Mouse (Mus musculus): ENCODE data around the gene Col11a1. TPM values are rescaled to one million over a fixed set of nuclear protein-coding genes. Genes with fewer than 3 reads are reported as not detected.

Col11a1 gene
- 11.0 and 11.6 TPM in 2 replicates for polyA plus RNA-seq (2015; fragmentation: Nextera tagmentation; extraction: Ambion mirVana)

DNA sequence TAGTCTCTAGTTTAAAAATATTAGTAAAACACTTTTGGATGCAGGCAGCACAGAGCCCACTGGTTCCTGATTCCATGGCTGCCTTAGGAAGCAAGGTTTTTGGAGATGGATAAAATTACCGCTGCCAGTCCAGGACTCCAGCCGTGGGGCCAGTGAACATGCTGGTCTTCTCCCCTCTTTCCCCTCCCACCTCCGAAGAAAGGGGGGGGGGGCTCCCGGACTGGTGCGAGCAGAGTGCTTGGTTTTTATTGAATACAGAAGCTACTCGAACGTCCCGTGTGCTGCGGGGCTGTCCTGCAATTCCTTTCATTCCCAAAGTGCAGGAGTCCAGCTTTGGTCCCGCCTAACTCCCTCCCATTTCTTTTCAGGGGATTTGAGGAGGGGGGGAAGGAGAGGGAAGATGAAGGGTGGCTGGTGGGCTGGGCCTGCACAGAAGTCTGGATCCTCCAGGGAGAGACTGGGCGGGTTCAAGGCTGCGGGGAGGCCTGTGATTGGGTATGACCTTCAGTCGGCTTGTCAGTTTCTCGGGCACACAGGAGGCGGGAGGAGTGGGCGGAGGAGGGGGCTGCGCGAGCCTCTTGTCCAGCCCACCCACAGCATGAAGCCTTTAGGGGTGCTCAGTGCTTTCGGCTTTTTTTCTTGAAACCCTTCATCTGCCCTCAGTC lies at the start of gene Col11a1:
TSS of gene Col11a1 (plus strand) at position 570 of the 665 bp plus-strand sequence.
- Histone ChIP-seq H3K4me3 (ENCODE audit: low read depth, low read length) (peak within 1 kb of the TSS; percentile 73), H3K9ac (ENCODE audit: low read depth, low read length) (peak within 1 kb of the TSS; percentile 74), H3K27me3 (ENCODE audit: control insufficient read depth, insufficient read depth, low read depth, low read length) (no peaks in the 10 kb centered on the region), H3K4me1 (ENCODE audit: control insufficient read depth, insufficient read depth, low read length) (peaks cover 8% of the 10 kb centered on the region; the same call in 1 of the 2 replicates), H3K9me3 (replicated peaks; ENCODE audit: control insufficient read depth, low read length, poor library complexity, severe bottlenecking) (no peaks in the 10 kb centered on the region), H3K4me2 (ENCODE audit: low read length) (peak within 1 kb of the TSS; percentile 99), H3K27ac (ENCODE audit: low read length) (no peak within 1 kb of the TSS), H3K36me3 (ENCODE audit: control insufficient read depth, insufficient read depth, low read length) (no peaks in the 10 kb centered on the region)
- peak; percentile 99 for ATAC-seq
- WGBS: 0% methylated on average over 18 of the region's 19 CpGs

DNA sequence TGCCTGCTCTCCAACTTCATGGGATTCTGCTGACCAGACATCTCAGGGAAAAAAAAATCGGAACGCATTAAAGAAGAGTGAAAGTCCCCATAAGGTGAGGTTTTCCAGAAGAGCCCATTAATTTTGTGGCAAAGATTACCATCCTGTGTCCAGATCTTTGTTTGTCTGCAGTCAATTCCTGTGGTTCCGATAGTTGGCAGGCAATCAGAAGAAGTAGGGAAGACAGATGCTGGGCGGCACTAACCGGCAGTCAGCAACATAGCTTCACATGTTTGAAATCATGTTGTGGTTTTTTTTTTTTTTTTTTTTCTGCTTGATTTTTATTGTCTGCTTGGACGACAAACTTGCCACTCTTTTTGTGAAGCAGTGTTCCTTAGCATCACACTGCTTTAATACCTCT lies 39.4 kb upstream of the Col11a1 start:
- H3K9ac ChIP-seq (ENCODE audit: low read depth, low read length): no peak overlapping the region
- WGBS: 79% methylated on average over 6 of the region's 6 CpGs
- no peak overlapping the region for H3K4me3 ChIP-seq (ENCODE audit: low read depth, low read length)
- no peak overlapping the region for H3K4me2 ChIP-seq (ENCODE audit: low read length)
- H3K36me3 ChIP-seq (ENCODE audit: control insufficient read depth, insufficient read depth, low read length): no peaks in the 10 kb centered on the region
- no peaks in the 10 kb centered on the region for H3K9me3 ChIP-seq (replicated peaks; ENCODE audit: control insufficient read depth, low read length, poor library complexity, severe bottlenecking)
- ATAC-seq: no peak
- H3K27ac ChIP-seq (ENCODE audit: low read length): no peak overlapping the region
- H3K27me3 ChIP-seq (ENCODE audit: control insufficient read depth, insufficient read depth, low read depth, low read length): no peaks in the 10 kb centered on the region
- no peaks in the 10 kb centered on the region for H3K4me1 ChIP-seq (ENCODE audit: control insufficient read depth, insufficient read depth, low read length)

DNA sequence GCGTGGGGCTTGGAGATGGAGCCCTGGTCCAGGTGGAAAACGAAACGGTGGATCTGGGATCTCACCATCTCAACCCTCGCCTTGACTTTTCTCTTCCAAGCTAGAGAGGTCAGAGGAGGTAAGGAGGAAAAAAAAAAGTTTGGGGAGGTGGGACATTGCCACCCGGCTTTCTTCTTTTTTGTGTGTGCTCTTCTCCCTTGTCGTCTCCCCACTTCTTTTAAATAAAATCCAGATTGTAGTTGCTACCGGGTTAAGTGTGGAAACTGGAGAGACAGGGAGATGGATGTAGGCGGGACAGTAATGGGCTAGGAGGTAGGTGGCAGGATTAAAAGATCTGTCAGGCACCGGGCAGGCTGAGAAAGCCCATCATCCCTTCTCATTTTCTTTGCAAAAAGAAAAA lies 546 bp downstream of the Col11a1 start:
- Histone ChIP-seq H3K4me3 (ENCODE audit: low read depth, low read length) (peak overlapping the region; percentile 73), H3K9ac (ENCODE audit: low read depth, low read length) (peak overlapping the region; percentile 74), H3K36me3 (ENCODE audit: control insufficient read depth, insufficient read depth, low read length) (no peaks in the 10 kb centered on the region), H3K4me2 (ENCODE audit: low read length) (peak overlapping the region; percentile 99), H3K9me3 (replicated peaks; ENCODE audit: control insufficient read depth, low read length, poor library complexity, severe bottlenecking) (no peaks in the 10 kb centered on the region), H3K27ac (ENCODE audit: low read length) (no peak overlapping the region), H3K4me1 (ENCODE audit: control insufficient read depth, insufficient read depth, low read length) (peaks cover 8% of the 10 kb centered on the region; the same call in 1 of the 2 replicates), H3K27me3 (ENCODE audit: control insufficient read depth, insufficient read depth, low read depth, low read length) (no peaks in the 10 kb centered on the region)
- WGBS: under 1% methylated on average over 9 of the region's 9 CpGs
- no peak for ATAC-seq

DNA sequence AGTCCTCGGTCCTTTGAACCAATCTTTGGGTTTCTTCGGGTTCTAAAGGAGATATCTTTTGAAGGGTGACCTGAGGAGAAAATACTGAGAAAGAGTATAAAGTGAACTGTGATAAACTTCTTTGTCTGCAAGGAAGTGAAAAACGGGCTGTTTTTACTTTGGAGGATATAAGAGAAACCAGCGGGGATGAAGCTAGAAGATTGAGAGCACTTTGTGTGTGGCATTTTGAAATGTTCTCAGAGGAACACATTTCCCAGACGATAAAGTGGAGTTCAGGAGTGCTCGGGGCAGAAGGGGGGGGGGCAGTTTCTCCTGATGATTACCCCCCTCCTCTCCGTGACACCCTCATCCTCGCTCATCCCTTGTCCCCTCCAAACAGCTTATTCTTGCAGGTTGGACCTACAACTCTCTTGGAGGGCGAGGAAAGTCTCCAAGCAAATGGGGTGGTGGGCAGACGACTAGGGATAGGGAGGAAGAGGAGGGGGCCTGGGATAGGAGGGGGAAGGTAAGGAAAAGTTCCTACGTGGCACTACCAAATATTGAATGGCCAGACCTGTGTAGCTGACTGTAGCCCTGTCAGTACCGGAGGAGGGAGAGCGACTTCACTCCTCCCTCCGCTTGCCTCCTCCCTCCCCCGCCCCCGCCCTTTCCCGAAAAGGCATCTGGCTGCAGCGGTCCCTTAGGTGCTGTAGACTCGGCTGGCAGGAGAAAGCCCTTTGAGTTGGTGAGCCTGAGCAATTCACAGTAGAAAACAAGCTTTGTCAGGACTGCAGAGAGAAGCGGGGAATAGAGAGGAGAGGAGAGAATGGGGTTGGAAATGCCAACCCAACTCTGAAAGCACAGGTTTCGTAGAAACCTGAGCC lies 1.2 kb downstream of the Col11a1 start:
- no peaks in the 10 kb centered on the region for H3K9me3 ChIP-seq (replicated peaks; ENCODE audit: control insufficient read depth, low read length, poor library complexity, severe bottlenecking)
- WGBS: under 1% methylated on average over 21 of the region's 21 CpGs
- H3K4me1 ChIP-seq (ENCODE audit: control insufficient read depth, insufficient read depth, low read length): peaks cover 8% of the 10 kb centered on the region; the same call in 1 of the 2 replicates
- peak overlapping the region; percentile 73 for H3K4me3 ChIP-seq (ENCODE audit: low read depth, low read length)
- peak; percentile 41 for ATAC-seq
- H3K27ac ChIP-seq (ENCODE audit: low read length): peak overlapping the region; percentile 33; the same call in 1 of the 2 replicates
- H3K27me3 ChIP-seq (ENCODE audit: control insufficient read depth, insufficient read depth, low read depth, low read length): no peaks in the 10 kb centered on the region
- peak overlapping the region; percentile 74 for H3K9ac ChIP-seq (ENCODE audit: low read depth, low read length)
- no peaks in the 10 kb centered on the region for H3K36me3 ChIP-seq (ENCODE audit: control insufficient read depth, insufficient read depth, low read length)
- H3K4me2 ChIP-seq (ENCODE audit: low read length): peak overlapping the region; percentile 99

DNA sequence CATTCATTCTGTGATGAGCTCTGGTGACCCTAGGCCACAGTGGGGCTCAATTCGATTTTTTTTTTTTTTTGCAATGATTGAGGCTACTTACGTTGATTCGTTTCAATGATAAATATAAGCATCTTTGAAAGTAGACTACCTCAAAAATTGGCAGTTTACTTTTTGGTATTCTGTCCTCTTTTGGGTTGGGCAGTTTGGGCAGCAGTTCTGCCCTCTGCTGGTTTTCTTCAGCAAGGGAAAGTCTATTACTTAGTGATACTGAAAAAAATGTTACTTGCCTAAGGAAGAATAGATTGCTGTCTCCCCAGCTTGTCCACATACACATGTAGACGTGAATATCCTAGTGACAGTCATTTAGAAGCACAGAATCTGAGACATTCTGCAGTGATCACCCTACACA lies 2.0 kb downstream of the Col11a1 start:
- WGBS: under 1% methylated on average over 4 of the region's 4 CpGs
- Histone ChIP-seq H3K4me1 (ENCODE audit: control insufficient read depth, insufficient read depth, low read length) (peaks cover 8% of the 10 kb centered on the region; the same call in 1 of the 2 replicates), H3K4me2 (ENCODE audit: low read length) (peak overlapping the region; percentile 99), H3K4me3 (ENCODE audit: low read depth, low read length) (peak overlapping the region; percentile 73), H3K27me3 (ENCODE audit: control insufficient read depth, insufficient read depth, low read depth, low read length) (no peaks in the 10 kb centered on the region), H3K27ac (ENCODE audit: low read length) (no peak overlapping the region), H3K9me3 (replicated peaks; ENCODE audit: control insufficient read depth, low read length, poor library complexity, severe bottlenecking) (no peaks in the 10 kb centered on the region), H3K36me3 (ENCODE audit: control insufficient read depth, insufficient read depth, low read length) (no peaks in the 10 kb centered on the region), H3K9ac (ENCODE audit: low read depth, low read length) (peak overlapping the region; percentile 74)
- ATAC-seq: peak; percentile 25; the same call in 1 of the 2 replicates

GRCm38 (mm10) chr3:114052406-114052805 lies 22.1 kb downstream of the Col11a1 start:
- no peak overlapping the region for H3K4me3 ChIP-seq (ENCODE audit: low read depth, low read length)
- ATAC-seq: no peak
- no peaks in the 10 kb centered on the region for H3K36me3 ChIP-seq (ENCODE audit: control insufficient read depth, insufficient read depth, low read length)
- H3K9me3 ChIP-seq (replicated peaks; ENCODE audit: control insufficient read depth, low read length, poor library complexity, severe bottlenecking): no peaks in the 10 kb centered on the region
- H3K27me3 ChIP-seq (ENCODE audit: control insufficient read depth, insufficient read depth, low read depth, low read length): no peaks in the 10 kb centered on the region
- H3K27ac ChIP-seq (ENCODE audit: low read length): no peak overlapping the region
- no peaks in the 10 kb centered on the region for H3K4me1 ChIP-seq (ENCODE audit: control insufficient read depth, insufficient read depth, low read length)
- H3K4me2 ChIP-seq (ENCODE audit: low read length): no peak overlapping the region
- H3K9ac ChIP-seq (ENCODE audit: low read depth, low read length): no peak overlapping the region

DNA sequence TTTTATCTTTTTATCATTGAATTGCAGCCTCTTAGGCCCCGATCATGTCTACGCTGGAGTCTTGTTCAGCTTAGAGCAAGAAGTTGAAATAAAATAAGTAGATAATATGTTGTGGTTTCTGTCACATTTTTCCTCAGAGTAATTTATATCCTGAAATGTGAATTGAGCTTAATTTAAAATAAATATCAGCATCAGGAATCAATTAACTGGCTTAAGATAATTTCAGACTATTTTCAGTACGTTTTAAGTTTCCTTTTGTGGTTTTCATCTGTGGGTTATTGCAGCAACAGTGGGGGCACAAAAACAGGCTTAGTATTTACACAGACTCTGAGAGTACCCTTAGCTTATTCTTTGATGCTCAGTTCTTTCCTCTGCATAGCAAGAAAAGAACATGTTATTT lies 23.2 kb downstream of the Col11a1 start:
- no peak overlapping the region for H3K4me2 ChIP-seq (ENCODE audit: low read length)
- H3K9ac ChIP-seq (ENCODE audit: low read depth, low read length): no peak overlapping the region
- H3K36me3 ChIP-seq (ENCODE audit: control insufficient read depth, insufficient read depth, low read length): no peaks in the 10 kb centered on the region
- H3K4me3 ChIP-seq (ENCODE audit: low read depth, low read length): no peak overlapping the region
- 86% methylated on average over 3 of the region's 3 CpGs for WGBS
- H3K27me3 ChIP-seq (ENCODE audit: control insufficient read depth, insufficient read depth, low read depth, low read length): no peaks in the 10 kb centered on the region
- H3K4me1 ChIP-seq (ENCODE audit: control insufficient read depth, insufficient read depth, low read length): no peaks in the 10 kb centered on the region
- H3K9me3 ChIP-seq (replicated peaks; ENCODE audit: control insufficient read depth, low read length, poor library complexity, severe bottlenecking): no peaks in the 10 kb centered on the region
- no peak for ATAC-seq
- no peak overlapping the region for H3K27ac ChIP-seq (ENCODE audit: low read length)

GRCm38 (mm10) chr3:114065123-114065522 lies 34.8 kb downstream of the Col11a1 start:
- no peak overlapping the region for H3K9ac ChIP-seq (ENCODE audit: low read depth, low read length)
- H3K4me1 ChIP-seq (ENCODE audit: control insufficient read depth, insufficient read depth, low read length): no peaks in the 10 kb centered on the region
- ATAC-seq: no peak
- no peak overlapping the region for H3K27ac ChIP-seq (ENCODE audit: low read length)
- H3K36me3 ChIP-seq (ENCODE audit: control insufficient read depth, insufficient read depth, low read length): no peaks in the 10 kb centered on the region
- no peak overlapping the region for H3K4me2 ChIP-seq (ENCODE audit: low read length)
- H3K4me3 ChIP-seq (ENCODE audit: low read depth, low read length): no peak overlapping the region
- H3K9me3 ChIP-seq (replicated peaks; ENCODE audit: control insufficient read depth, low read length, poor library complexity, severe bottlenecking): no peaks in the 10 kb centered on the region
- WGBS: 85% methylated on average over 4 of the region's 4 CpGs
- H3K27me3 ChIP-seq (ENCODE audit: control insufficient read depth, insufficient read depth, low read depth, low read length): no peaks in the 10 kb centered on the region

- Histone ChIP-seq H3K27ac (ENCODE audit: low read length) (no peak overlapping the region), H3K9ac (ENCODE audit: low read depth, low read length) (no peak overlapping the region), H3K36me3 (ENCODE audit: control insufficient read depth, insufficient read depth, low read length) (no peaks in the 10 kb centered on the region), H3K4me2 (ENCODE audit: low read length) (no peak overlapping the region), H3K4me1 (ENCODE audit: control insufficient read depth, insufficient read depth, low read length) (no peaks in the 10 kb centered on the region), H3K27me3 (ENCODE audit: control insufficient read depth, insufficient read depth, low read depth, low read length) (no peaks in the 10 kb centered on the region), H3K4me3 (ENCODE audit: low read depth, low read length) (no peak overlapping the region), H3K9me3 (replicated peaks; ENCODE audit: control insufficient read depth, low read length, poor library complexity, severe bottlenecking) (no peaks in the 10 kb centered on the region)
- ATAC-seq: no peak
- 49% methylated on average over 4 of the region's 4 CpGs for WGBS
Observed at GRCm38 (mm10) chr3:114065587-114065986, 35.2 kb downstream of the Col11a1 start.

All from midbrain, embryonic 16.5 days (tissue).